Mouse (Mus musculus): ENCODE measurements around the gene Fam69a. TPM values are rescaled to one million over a fixed set of nuclear protein-coding genes. Genes with fewer than 3 reads are reported as not detected.

Gene Fam69a
- total RNA-seq, 2 experiments from 2014 or later: 33.5 to 39.0 TPM

- DNase-seq (ENCODE audit: extremely low spot score in 1 of 2, low spot score in 1 of 2): peak; percentile 40 to 42
Measured at GRCm38 (mm10) chr5:107867970-107868904, 118.6 kb downstream of the Fam69a start.

DNA sequence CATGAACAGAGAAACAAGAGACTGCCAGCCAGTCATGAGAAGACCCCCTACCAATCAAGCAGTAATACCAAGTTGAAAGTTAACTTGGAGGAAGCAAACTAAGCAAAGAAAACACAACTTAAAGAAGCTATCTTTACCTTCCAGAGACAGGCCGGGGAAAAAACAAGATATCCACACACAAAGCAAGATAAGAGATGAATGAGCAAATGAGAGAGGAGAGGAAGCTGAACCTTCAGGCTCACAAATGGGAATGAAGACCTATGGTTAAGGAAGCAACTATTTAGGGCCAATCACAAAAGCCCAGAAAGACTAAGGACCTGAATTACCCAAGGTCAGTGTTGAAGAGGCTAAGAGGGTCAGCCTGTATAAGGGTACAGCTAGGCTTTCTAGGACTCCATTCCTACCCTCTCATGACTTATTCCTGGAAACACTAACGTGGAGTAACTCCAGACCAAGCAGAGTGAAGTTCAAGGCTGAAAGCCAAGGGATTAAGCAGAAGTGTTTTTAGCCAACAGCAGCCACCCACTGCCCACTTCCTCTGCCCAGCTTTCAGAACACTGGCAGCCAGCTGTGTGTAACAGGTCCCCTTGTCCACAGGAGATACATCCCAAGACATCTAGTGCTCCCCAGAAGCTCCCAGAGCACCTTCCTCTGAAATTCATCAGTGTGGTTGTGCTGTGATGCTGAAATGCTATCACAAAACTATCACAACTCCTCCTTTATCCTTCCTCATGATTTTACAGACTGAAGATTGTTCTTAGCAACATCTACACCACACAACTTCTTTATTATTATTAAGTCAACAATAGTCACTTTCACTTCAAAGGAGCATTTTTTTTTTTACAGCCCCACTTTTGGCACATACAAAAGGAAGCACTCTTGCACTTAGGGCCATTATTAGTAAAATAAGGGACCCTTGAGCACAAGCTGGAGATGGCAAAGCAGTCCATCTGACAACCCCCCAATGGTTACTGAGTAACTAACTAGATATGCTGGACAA is 120.5 kb downstream of the Fam69a start:
- DNase-seq (ENCODE audit: extremely low spot score in 1 of 2, low spot score in 1 of 2): no peak

- no peak for DNase-seq (ENCODE audit: extremely low spot score in 1 of 2, low spot score in 1 of 2)
Measured at GRCm38 (mm10) chr5:107863971-107864370, 122.9 kb downstream of the Fam69a start.

DNA sequence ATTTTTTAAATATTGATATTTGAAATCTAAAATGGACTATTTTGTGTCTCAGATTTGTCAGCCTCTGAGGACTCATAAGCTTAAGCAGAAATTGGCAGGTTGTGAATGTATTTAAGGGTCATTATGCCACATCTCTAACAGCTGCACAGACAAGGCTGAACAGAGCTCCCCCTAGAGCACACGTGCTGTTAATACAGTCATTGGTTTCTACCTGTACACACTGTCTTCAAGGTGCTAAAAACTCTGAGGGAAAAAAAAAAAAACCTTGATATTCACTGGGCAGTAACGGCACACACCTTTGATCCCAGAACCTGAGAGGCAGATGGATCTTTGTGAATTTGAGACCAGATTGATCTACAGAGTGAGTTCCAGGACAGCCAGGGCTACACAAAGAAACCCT is 127.9 kb downstream of the Fam69a start:
- DNase-seq (ENCODE audit: extremely low spot score in 1 of 2, low spot score in 1 of 2): no peak

Other genes with a start within 250 kb of the Fam69a start
- not detected for gene Ube2d2b, start 157.0 kb downstream of the Fam69a start, total RNA-seq (2021)
- gene Evi5, start 112.0 kb downstream of the Fam69a start, total RNA-seq (2021): 10 to 100 TPM; 58.8 to 65.1 TPM
- gene Rpl5, start 86.6 kb downstream of the Fam69a start, total RNA-seq (2021): 10 to 100 TPM; 70.5 to 74.2 TPM
- 10 to 100 TPM; 42.7 to 52.3 TPM for gene Mtf2, start 78.6 kb upstream of the Fam69a start, total RNA-seq (2021)
- gene Tmed5, start 145.5 kb upstream of the Fam69a start, total RNA-seq (2021): 10 to 100 TPM; 23.0 to 26.0 TPM
- gene Ccdc18, start 145.8 kb upstream of the Fam69a start, total RNA-seq (2021): under 1 TPM; 0.96 to 0.99 TPM

Data from layer of hippocampus, postnatal 25 days (tissue).